Mouse (Mus musculus) bone marrow macrophage, adult 2 months (primary cell): Measurements from ENCODE around the gene Runx1.

ENCODE experiments used
- CTCF ChIP-seq: IDR thresholded peaks from 2 replicates; pipeline ENCODE4 v1.5.1; 2012; ENCODE audit warnings: low read depth, mild to moderate bottlenecking, low read length, moderate library complexity
- POLR2A ChIP-seq: IDR thresholded peaks from 2 replicates; pipeline ENCODE4 v1.6.1; 2012; ENCODE audit warnings: mild to moderate bottlenecking, low read depth, low read length, borderline replicate concordance

DNA sequence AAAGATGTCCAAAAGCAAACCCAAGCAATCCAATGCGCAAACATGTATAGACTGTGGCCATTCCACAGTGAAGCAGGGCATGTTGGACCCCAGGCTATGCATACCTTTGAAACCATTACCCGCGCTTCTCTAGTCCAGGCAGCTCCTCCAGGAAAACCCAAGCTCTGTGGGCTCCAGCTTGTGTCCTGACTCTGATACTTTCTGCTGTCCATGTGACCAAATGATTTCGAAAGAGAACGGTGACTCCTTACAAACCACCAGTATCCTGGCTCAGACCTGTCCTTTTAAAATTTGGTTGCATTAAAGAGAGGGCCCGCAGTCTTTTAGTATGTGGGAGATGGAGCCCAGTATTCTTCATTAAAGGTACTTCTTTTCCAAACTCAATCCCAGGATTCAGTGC is 234.2 kb downstream of the Runx1 start:
- TF ChIP-seq CTCF: no peak
- no peak for TF ChIP-seq POLR2A
